Mouse (Mus musculus) spleen, adult 2 months (tissue): ENCODE measurements around the gene Bend3.

ENCODE experiments used
- CTCF ChIP-seq: fragments of 200-500 bp; IDR thresholded peaks from 2 replicates; pipeline ENCODE4 v1.5.1; 2011; ENCODE audit warnings: mild to moderate bottlenecking, inconsistent platforms; ENCODE audit not compliant: insufficient read depth, insufficient read length, insufficient replicate concordance; ENCODE audit errors: extremely low read depth
- POLR2A ChIP-seq: fragments of 200-500 bp; IDR thresholded peaks from 2 replicates; pipeline ENCODE4 v1.6.1; 2011; ENCODE audit warnings: low read depth, low read length, inconsistent platforms

DNA sequence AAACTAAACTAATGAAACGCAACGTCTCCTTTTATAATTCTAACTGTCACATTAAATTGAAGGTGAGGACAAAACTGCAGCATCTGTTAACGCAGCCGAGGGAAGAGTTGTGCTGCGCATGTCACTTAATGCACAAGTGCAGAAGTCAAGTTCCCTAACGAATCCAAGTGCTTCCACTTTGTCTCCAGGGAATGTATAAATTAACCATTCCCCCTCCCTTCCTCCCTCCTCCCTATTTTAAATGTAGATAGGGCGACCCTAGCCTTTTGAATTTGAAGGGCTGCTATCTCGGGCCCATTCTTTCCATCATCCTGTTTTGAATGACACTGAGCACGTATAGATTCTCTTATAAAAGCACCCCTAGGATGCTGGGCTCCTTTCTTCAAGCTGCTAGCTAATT, 1.2 kb upstream of the Bend3 start:
- TF ChIP-seq POLR2A (no peak), CTCF (no peak)
